Mouse (Mus musculus): Measurements from ENCODE around the gene Kank4.
"Not testable (repeated sequence)": the region's sequence is repeated elsewhere in the genome, so short reads cannot be mapped to it uniquely, and the experiment has no call there.

The Kank4 gene

GRCm38 (mm10) chr4:98773785-98774184 is 43.6 kb downstream of the Kank4 start:
- no peak for DNase-seq

- DNase-seq = no peak
These were observed 49.9 kb downstream of the Kank4 start for GRCm38 (mm10) chr4:98767134-98768133.

GRCm38 (mm10) chr4:98758872-98759518 is 58.3 kb downstream of the Kank4 start:
- no peak for DNase-seq

GRCm38 (mm10) chr4:98758012-98758821 is 59.1 kb downstream of the Kank4 start:
- DNase-seq = no peak

- DNase-seq = peak in 1 of 2 experiments; percentile 24
These were observed 61.2 kb downstream of the Kank4 start for GRCm38 (mm10) chr4:98756141-98756540.

GRCm38 (mm10) chr4:98754456-98754855 is 62.9 kb downstream of the Kank4 start:
- no peak for DNase-seq

GRCm38 (mm10) chr4:98743906-98744210 is 73.5 kb downstream of the Kank4 start:
- peak in 1 of 2 experiments; percentile 15 for DNase-seq

- DNase-seq = no peak
These were observed 74.0 kb downstream of the Kank4 start for GRCm38 (mm10) chr4:98743209-98743905.

GRCm38 (mm10) chr4:98739753-98740152 is 77.6 kb downstream of the Kank4 start:
- DNase-seq = peak in 1 of 2 experiments; percentile 30

GRCm38 (mm10) chr4:98733660-98734059 is 83.7 kb downstream of the Kank4 start:
- no peak for DNase-seq

- no peak for DNase-seq
These were observed 88.6 kb downstream of the Kank4 start for GRCm38 (mm10) chr4:98728716-98729115.

GRCm38 (mm10) chr4:98727959-98728347 is 89.4 kb downstream of the Kank4 start:
- DNase-seq = no peak

GRCm38 (mm10) chr4:98727295-98727958 is 89.9 kb downstream of the Kank4 start:
- DNase-seq = no peak

GRCm38 (mm10) chr4:98726590-98727237 is 90.6 kb downstream of the Kank4 start, which contains the start of gene L1td1:
Gene L1td1 (plus strand): TSS chr4:98726734.
- no peak for DNase-seq

- peak in 1 of 2 experiments; percentile 21 for DNase-seq
These were observed 91.9 kb downstream of the Kank4 start for GRCm38 (mm10) chr4:98725439-98725838.

- DNase-seq = not testable (repeated sequence)
These were observed 92.7 kb downstream of the Kank4 start for GRCm38 (mm10) chr4:98724682-98725081.

GRCm38 (mm10) chr4:98722454-98722853 is 94.9 kb downstream of the Kank4 start:
- DNase-seq = peak; percentile 62 to 85

- DNase-seq = no peak
These were observed 98.8 kb downstream of the Kank4 start for GRCm38 (mm10) chr4:98718547-98718917.

GRCm38 (mm10) chr4:98717735-98718546 is 99.4 kb downstream of the Kank4 start:
- DNase-seq = no peak

- no peak for DNase-seq
These were observed 106.4 kb downstream of the Kank4 start for GRCm38 (mm10) chr4:98710891-98711290.

All from kidney, postnatal 36 days (tissue).